Mouse (Mus musculus) kidney, adult 2 months (tissue): ENCODE measurements around the gene Atoh8.

Source experiments
- CTCF ChIP-seq: fragments of 200-500 bp; conservative IDR thresholded peaks from 2 replicates; pipeline ENCODE4 v1.5.1; 2011; ENCODE audit warnings: low read depth, mild to moderate bottlenecking, control low read depth, low read length, moderate library complexity, mixed read lengths; ENCODE audit not compliant: insufficient read depth, insufficient read length
- POLR2A ChIP-seq: fragments of 200-500 bp; IDR thresholded peaks from one replicate; pipeline ENCODE4 v1.6.1; 2011; ENCODE audit warnings: low read depth, low read length, control low read depth

- no peak for TF ChIP-seq CTCF
- no peak for TF ChIP-seq POLR2A
Observed at GRCm38 (mm10) chr6:72275527-72275926, 40.1 kb upstream of the Atoh8 start.
